Mouse (Mus musculus): ENCODE measurements around the gene Phf23.

The Phf23 gene

GRCm38 (mm10) chr11:69999666-70000065 lies 4.1 kb downstream of the Phf23 start:
- in situ Hi-C loops (cut with MboI, MseI), result loop anchor here (25.0 kb wide), 1 partner anchor 887 kb away; the partner anchor contains the start of genes 9130213A22Rik and Hes7

DNA sequence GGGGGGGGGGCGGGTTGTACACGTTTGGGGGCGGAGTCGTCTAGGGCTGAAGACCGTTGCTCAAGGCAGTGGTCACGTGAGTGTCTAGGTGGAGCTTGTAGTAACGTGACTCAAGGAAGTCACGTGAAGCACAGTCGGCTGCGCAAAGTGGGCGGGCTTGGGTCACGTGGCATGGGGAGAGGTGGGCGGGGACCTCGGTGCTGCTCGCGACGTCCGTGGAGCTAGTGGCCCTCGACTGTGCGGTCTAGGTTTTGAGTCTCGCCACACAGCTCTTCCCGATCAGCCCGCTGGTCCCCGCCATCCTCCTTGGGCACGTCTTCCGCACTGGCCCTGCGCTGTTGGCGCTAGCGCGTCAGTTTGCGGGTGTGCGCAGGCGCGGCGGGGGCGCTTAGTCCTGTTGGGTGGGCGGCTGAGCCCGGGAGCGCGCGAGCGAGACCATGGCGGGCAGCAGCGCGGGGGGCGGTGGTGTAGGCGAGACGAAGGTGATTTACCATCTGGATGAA lies 4.9 kb downstream of the Phf23 start, which contains the start of gene Dvl2:
Gene Dvl2 (plus strand): TSS at position 200 of the 503 bp plus-strand sequence.
- in situ Hi-C loops (cut with MboI, MseI), result loop anchor here (25.0 kb wide), 1 partner anchor 888 kb away; the partner anchor contains the start of genes 9130213A22Rik and Hes7

- in situ Hi-C loops (cut with MboI, MseI), result loop anchor here (25.0 kb wide), 1 partner anchor 889 kb away; the partner anchor contains the start of genes 9130213A22Rik and Hes7
Measured at GRCm38 (mm10) chr11:70001159-70001558, 5.6 kb downstream of the Phf23 start.

- in situ Hi-C loops (cut with MboI, MseI), result loop anchor here (25.0 kb wide), 1 partner anchor 890 kb away; the partner anchor contains the start of genes 9130213A22Rik and Hes7
Measured at GRCm38 (mm10) chr11:70001865-70002264, 6.3 kb downstream of the Phf23 start.

GRCm38 (mm10) chr11:70002471-70002870 lies 6.9 kb downstream of the Phf23 start:
- in situ Hi-C loops (cut with MboI, MseI), result loop anchor here (25.0 kb wide), 1 partner anchor 890 kb away; the partner anchor contains the start of genes 9130213A22Rik and Hes7

- in situ Hi-C loops (cut with MboI, MseI), result loop anchor here (25.0 kb wide), 1 partner anchor 893 kb away; the partner anchor contains the start of genes 9130213A22Rik and Hes7
Measured at GRCm38 (mm10) chr11:70005521-70005920, 9.9 kb downstream of the Phf23 start.

GRCm38 (mm10) chr11:70010033-70010432 lies 14.5 kb downstream of the Phf23 start:
- in situ Hi-C loops (cut with MboI, MseI), result loop anchor here (25.0 kb wide), 1 partner anchor 898 kb away; the partner anchor contains the start of genes 9130213A22Rik and Hes7

- in situ Hi-C loops (cut with MboI, MseI), result loop anchor here (25.0 kb wide), 1 partner anchor 898 kb away; the partner anchor contains the start of genes 9130213A22Rik and Hes7
Measured at GRCm38 (mm10) chr11:70010548-70010947, 15.0 kb downstream of the Phf23 start.

DNA sequence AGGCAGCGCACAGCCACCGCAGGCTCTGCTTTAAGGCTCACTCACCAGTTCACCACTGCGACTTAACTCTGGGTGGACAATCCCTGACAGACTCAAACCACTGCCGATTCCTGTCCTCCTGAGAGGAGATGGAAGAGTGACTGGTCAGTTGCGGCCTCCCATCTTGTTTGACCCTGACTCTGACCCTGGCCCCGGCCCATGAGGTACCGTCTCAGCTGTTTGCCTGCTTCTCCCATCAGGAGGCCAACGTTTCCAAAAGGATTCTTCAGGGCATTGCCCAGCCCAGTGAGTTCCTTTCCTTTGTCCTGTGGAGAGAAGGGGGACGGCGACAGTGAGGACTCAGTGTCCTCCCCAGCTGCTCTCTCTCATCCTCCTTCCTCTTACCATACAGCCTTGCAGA lies 15.4 kb downstream of the Phf23 start:
- in situ Hi-C loops (cut with MboI, MseI), result loop anchor here (25.0 kb wide), 1 partner anchor 899 kb away; the partner anchor contains the start of genes 9130213A22Rik and Hes7

DNA sequence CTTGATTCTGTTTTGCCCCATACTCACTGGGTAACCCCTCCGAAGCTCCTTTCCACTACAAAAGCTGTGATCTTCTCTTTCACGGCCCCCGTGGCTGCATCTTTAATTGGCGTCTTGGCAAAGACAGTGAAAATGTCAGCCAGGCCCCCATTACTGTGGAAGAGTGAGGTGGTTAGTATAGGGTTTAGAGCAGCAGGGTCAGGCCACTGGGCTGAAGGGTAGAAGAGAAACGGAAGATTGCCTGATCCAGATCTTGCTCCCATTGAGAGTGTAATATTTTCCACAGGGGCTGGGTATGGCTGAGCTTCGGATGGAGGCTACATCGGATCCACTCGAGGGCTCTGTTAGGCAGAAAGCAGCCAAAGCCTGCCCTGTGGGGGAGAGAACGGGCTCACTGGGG lies 17.4 kb downstream of the Phf23 start:
- in situ Hi-C loops (cut with MboI, MseI), result loop anchor here (25.0 kb wide), 1 partner anchor 901 kb away; the partner anchor contains the start of genes 9130213A22Rik and Hes7

- in situ Hi-C loops (cut with MboI, MseI), result loop anchor here (25.0 kb wide), 1 partner anchor 901 kb away; the partner anchor contains the start of genes 9130213A22Rik and Hes7
Measured at GRCm38 (mm10) chr11:70013408-70013807, 17.8 kb downstream of the Phf23 start.

DNA sequence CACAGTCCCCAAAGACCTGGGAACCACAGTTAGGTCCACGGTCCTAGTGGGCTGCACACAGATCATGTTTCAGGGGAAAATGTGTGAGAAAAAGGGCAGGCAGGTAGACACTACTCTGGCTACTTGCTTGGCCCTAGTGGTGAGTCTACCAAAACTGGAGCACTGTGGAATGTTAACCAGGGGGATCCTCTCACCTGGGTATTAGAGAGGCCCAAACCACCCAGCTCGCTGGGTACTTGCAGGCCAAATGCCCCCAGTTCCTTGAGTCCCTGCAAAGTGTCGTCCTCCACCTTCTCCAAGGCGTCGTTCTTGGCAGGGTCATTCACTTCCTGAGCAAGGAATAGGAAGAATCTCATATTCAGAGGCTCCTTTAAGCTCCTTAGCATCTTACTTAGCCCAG lies 18.5 kb downstream of the Phf23 start:
- in situ Hi-C loops (cut with MboI, MseI), result loop anchor here (25.0 kb wide), 1 partner anchor 902 kb away; the partner anchor contains the start of genes 9130213A22Rik and Hes7

- in situ Hi-C loops (cut with MboI, MseI), result loop anchor here (25.0 kb wide), 1 partner anchor 903 kb away; the partner anchor contains the start of genes 9130213A22Rik and Hes7
Measured at GRCm38 (mm10) chr11:70014880-70015558, 19.4 kb downstream of the Phf23 start, which contains the start of gene Acadvl. Gene Acadvl, minus strand, starts transcription at chr11:70015411.

GRCm38 (mm10) chr11:70015677-70016076 lies 20.1 kb downstream of the Phf23 start:
- in situ Hi-C loops (cut with MboI, MseI), result loop anchor here (25.0 kb wide), 1 partner anchor 903 kb away; the partner anchor contains the start of genes 9130213A22Rik and Hes7

- in situ Hi-C loops (cut with MboI, MseI), result loop anchor here (25.0 kb wide), 1 partner anchor 904 kb away; the partner anchor contains the start of genes 9130213A22Rik and Hes7
Measured at GRCm38 (mm10) chr11:70016177-70016576, 20.6 kb downstream of the Phf23 start.

DNA sequence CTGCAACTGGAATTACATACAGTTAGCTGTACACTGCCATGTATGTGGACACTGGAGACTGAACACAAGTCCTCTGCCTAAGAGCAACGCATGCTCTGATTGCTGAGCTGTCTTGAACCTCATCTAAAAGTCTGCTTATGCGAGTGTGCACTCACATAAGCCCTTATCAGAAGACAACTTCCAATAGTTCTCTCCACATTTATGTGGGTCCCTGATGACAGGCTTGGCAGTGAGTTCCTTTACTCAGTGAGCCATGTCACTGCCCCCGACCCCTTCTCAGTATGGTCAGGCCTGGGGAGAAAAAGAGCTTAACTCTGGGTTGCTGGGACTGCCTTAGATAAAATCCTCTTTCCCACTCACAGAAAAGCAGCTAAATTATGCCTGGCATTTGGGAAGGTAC lies 21.1 kb downstream of the Phf23 start, which contains the start of gene Dlg4:
Gene Dlg4 (plus strand): TSS at position 274 of the 400 bp plus-strand sequence.
- in situ Hi-C loops (cut with MboI, MseI), result loop anchor here (25.0 kb wide), 1 partner anchor 904 kb away; the partner anchor contains the start of genes 9130213A22Rik and Hes7

GRCm38 (mm10) chr11:70017199-70017767 lies 21.7 kb downstream of the Phf23 start:
- in situ Hi-C loops (cut with MboI, MseI), result loop anchor here (25.0 kb wide), 1 partner anchor 905 kb away; the partner anchor contains the start of genes 9130213A22Rik and Hes7

- in situ Hi-C loops (cut with MboI, MseI), result loop anchor here (25.0 kb wide), 1 partner anchor 906 kb away; the partner anchor contains the start of genes 9130213A22Rik and Hes7
Measured at GRCm38 (mm10) chr11:70018131-70018990, 22.8 kb downstream of the Phf23 start.

DNA sequence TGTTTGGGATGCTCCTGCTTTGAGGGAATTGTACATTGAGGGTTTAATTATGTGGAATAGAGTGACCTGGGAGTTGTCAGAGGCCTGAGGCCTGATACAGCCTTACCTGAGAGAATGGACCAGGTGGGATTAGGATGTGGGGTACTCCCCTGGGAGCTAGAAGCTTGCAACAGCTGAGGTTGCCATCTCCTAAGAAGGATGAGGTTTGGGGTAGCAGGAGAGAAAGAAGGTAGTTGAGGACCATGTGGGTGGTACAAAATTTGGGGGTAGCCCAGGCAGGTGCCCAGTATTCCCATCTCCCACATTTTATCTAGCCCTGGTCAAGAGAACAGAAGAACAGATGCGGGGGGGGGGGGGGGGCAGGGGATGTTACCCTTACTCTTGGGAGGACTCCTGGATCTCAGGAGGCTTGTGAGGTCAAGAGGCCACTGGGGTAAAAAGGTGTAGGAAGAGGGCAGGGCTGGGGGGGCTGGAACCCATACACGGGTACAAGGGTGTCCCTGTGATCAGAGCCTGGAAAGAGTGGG lies 24.0 kb downstream of the Phf23 start:
- in situ Hi-C loops (cut with MboI, MseI), result loop anchor here (25.0 kb wide), 1 partner anchor 907 kb away; the partner anchor contains the start of genes 9130213A22Rik and Hes7

Measured in T-helper 2 cell (primary cell).